Mouse (Mus musculus): ENCODE results near the gene Cacng2. TPM values are rescaled to one million over a fixed set of nuclear protein-coding genes. Genes with fewer than 3 reads are reported as not detected.
A peak's percentile ranks its signal among the peaks of the same experiment; 100 is the strongest.

The Cacng2 gene
- under 1 TPM; 0.65 to 0.78 TPM for total RNA-seq (2021)
- long read RNA-seq, experiment 1, result 0 reads
- long read RNA-seq, experiment 2, result 0 reads

GRCm38 (mm10) chr15:78119704-78120103 is at the start of gene Cacng2:
TSS of gene Cacng2 (minus strand) at chr15:78120028.
- DNase-seq (ENCODE audit: low spot score in 2 of 2), result peak; percentile 96 to 98

- no peak for DNase-seq (ENCODE audit: low spot score in 2 of 2)
Observed at GRCm38 (mm10) chr15:78169566-78169965, 49.7 kb upstream of the Cacng2 start.

- no peak for DNase-seq (ENCODE audit: low spot score in 2 of 2)
Observed at GRCm38 (mm10) chr15:78165292-78165691, 45.5 kb upstream of the Cacng2 start.

- DNase-seq (ENCODE audit: low spot score in 2 of 2), result no peak
Observed at GRCm38 (mm10) chr15:78164466-78164865, 44.6 kb upstream of the Cacng2 start.

GRCm38 (mm10) chr15:78161946-78162345 is 42.1 kb upstream of the Cacng2 start:
- DNase-seq (ENCODE audit: low spot score in 2 of 2), result no peak

GRCm38 (mm10) chr15:78158335-78158734 is 38.5 kb upstream of the Cacng2 start:
- no peak for DNase-seq (ENCODE audit: low spot score in 2 of 2)

- no peak for DNase-seq (ENCODE audit: low spot score in 2 of 2)
Observed at GRCm38 (mm10) chr15:78157824-78158223, 38.0 kb upstream of the Cacng2 start.

- no peak for DNase-seq (ENCODE audit: low spot score in 2 of 2)
Observed at GRCm38 (mm10) chr15:78157330-78157729, 37.5 kb upstream of the Cacng2 start.

GRCm38 (mm10) chr15:78155421-78155820 is 35.6 kb upstream of the Cacng2 start:
- no peak for DNase-seq (ENCODE audit: low spot score in 2 of 2)

GRCm38 (mm10) chr15:78153045-78153775 is 33.4 kb upstream of the Cacng2 start:
- DNase-seq (ENCODE audit: low spot score in 2 of 2), result no peak

GRCm38 (mm10) chr15:78148565-78148964 is 28.7 kb upstream of the Cacng2 start:
- no peak for DNase-seq (ENCODE audit: low spot score in 2 of 2)

- no peak for DNase-seq (ENCODE audit: low spot score in 2 of 2)
Observed at GRCm38 (mm10) chr15:78140226-78140625, 20.4 kb upstream of the Cacng2 start.

GRCm38 (mm10) chr15:78134606-78135005 is 14.8 kb upstream of the Cacng2 start:
- no peak for DNase-seq (ENCODE audit: low spot score in 2 of 2)

GRCm38 (mm10) chr15:78133389-78133788 is 13.6 kb upstream of the Cacng2 start:
- no peak for DNase-seq (ENCODE audit: low spot score in 2 of 2)

GRCm38 (mm10) chr15:78119248-78119647 is 580 bp downstream of the Cacng2 start:
- DNase-seq (ENCODE audit: low spot score in 2 of 2), result no peak

GRCm38 (mm10) chr15:78118275-78118995 is 1.4 kb downstream of the Cacng2 start:
- no peak for DNase-seq (ENCODE audit: low spot score in 2 of 2)

- DNase-seq (ENCODE audit: low spot score in 2 of 2), result no peak
Observed at GRCm38 (mm10) chr15:78117731-78118130, 2.1 kb downstream of the Cacng2 start.

- no peak for DNase-seq (ENCODE audit: low spot score in 2 of 2)
Observed at GRCm38 (mm10) chr15:78116936-78117335, 2.9 kb downstream of the Cacng2 start.

- no peak for DNase-seq (ENCODE audit: low spot score in 2 of 2)
Observed at GRCm38 (mm10) chr15:78116244-78116643, 3.6 kb downstream of the Cacng2 start.

GRCm38 (mm10) chr15:78099516-78099915 is 20.3 kb downstream of the Cacng2 start:
- DNase-seq (ENCODE audit: low spot score in 2 of 2), result no peak

GRCm38 (mm10) chr15:78096004-78096403 is 23.8 kb downstream of the Cacng2 start:
- DNase-seq (ENCODE audit: low spot score in 2 of 2), result no peak

- no peak for DNase-seq (ENCODE audit: low spot score in 2 of 2)
Observed at GRCm38 (mm10) chr15:78093597-78093996, 26.2 kb downstream of the Cacng2 start.
